Mouse (Mus musculus) stomach, embryonic 16.5 days (tissue): Measurements from ENCODE around the gene Usp6nl. TPM values are rescaled to one million over a fixed set of nuclear protein-coding genes. Genes with fewer than 3 reads are reported as not detected.
A peak's percentile ranks its signal among the peaks of the same experiment; 100 is the strongest.

Source experiments
- ATAC-seq: fragments of 200-750 bp; cut with Nextera tagmentation; 2 replicates; pipeline ENCODE4 v1.8.0; 2017; ENCODE audit warnings: moderate number of reproducible peaks, moderate TSS enrichment; ENCODE audit not compliant: insufficient read depth, low FRiP score
- H3K27ac ChIP-seq: fragments of 300-500 bp; sonication (generic); 2 replicates; pipeline ENCODE4 v1.5.1; 2014; ENCODE audit warnings: low read length
- H3K27me3 ChIP-seq: fragments of 300-500 bp; sonication (generic); 2 replicates; pipeline ENCODE4 v1.6.1; 2014; ENCODE audit warnings: low read length, control low read depth, mixed read lengths; ENCODE audit not compliant: control insufficient read depth, insufficient read depth
- H3K36me3 ChIP-seq: fragments of 300-500 bp; sonication (generic); 2 replicates; pipeline ENCODE4 v1.6.1; 2014; ENCODE audit warnings: low read length; ENCODE audit not compliant: control insufficient read depth, insufficient read depth
- H3K4me1 ChIP-seq: fragments of 300-500 bp; sonication (generic); 2 replicates; pipeline ENCODE4 v1.6.1; 2014; ENCODE audit warnings: low read length, control low read depth, mixed read lengths; ENCODE audit not compliant: control insufficient read depth, insufficient read depth
- H3K4me2 ChIP-seq: fragments of 300-500 bp; sonication (generic); 2 replicates; pipeline ENCODE4 v1.6.1; 2014; ENCODE audit warnings: low read depth, low read length, mixed read lengths
- H3K4me3 ChIP-seq: fragments of 300-500 bp; sonication (generic); replicated peaks from 2 replicates; pipeline ENCODE4 v1.5.1; 2014; ENCODE audit warnings: mild to moderate bottlenecking, low read length
- H3K9ac ChIP-seq: fragments of 300-500 bp; sonication (generic); 2 replicates; pipeline ENCODE4 v1.6.1; 2014; ENCODE audit warnings: low read length
- H3K9me3 ChIP-seq: fragments of 300-500 bp; sonication (generic); replicated peaks from 2 replicates; pipeline ENCODE4 v1.6.1; 2016; ENCODE audit warnings: low read length, control low read depth; ENCODE audit not compliant: control insufficient read depth
- WGBS: fragments of 180-500 bp; shearing (Covaris S2); extraction: QIAGEN DNeasy Blood & Tissue Kit; methylation state at CpG from one replicate; pipeline ENCODE4 v1.1.7; 2014; 5-methylcytosine and 5-hydroxymethylcytosine counted together
- polyA plus RNA-seq: library from polyadenylated mRNA; unstranded; fragments of >200 nt; fragmentation: Nextera tagmentation; extraction: Ambion mirVana; gene quantifications from 2 replicates; pipeline ENCODE4 v1.2.1, GENCODE M21; 2015

Gene Usp6nl
- polyA plus RNA-seq, 1 experiment from 2014 or later: 9.4 TPM

DNA sequence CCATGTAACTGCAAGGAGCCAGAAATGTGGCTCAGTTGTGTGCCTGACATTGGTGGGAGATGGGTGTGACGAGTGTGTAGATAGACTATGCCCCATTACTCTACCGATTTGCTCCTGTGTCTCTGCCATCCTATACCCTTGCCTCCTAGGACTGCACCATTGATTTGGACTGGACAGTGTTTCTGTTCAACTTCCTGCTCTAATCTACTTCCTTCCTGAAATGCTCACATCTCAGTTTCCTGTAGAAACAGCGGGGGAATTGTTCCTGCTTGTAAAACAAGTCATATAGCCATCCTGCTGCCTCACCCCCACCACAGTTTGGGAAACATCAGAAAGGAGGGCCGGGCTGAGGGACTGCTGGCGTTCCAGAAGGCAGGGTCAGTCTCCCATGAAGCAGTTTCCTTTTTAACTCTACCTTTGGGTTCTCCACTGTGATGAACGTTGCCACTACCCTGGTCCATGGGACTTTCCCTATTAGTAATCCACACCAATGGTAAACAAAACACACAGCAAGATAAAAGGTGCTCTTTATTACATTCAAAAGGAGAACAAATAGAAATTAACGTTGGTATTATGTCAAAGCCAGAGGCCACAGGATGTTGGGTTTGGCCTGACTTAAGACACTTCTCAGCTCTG, 27.4 kb upstream of the Usp6nl start:
- no peak overlapping the region for H3K4me2 ChIP-seq
- H3K4me3 ChIP-seq: no peak overlapping the region
- 60% methylated on average over 7 of the region's 7 CpGs for WGBS
- no peaks in the 10 kb centered on the region for H3K27me3 ChIP-seq
- ATAC-seq: no peak
- no peaks in the 10 kb centered on the region for H3K9me3 ChIP-seq
- H3K4me1 ChIP-seq: 0 out of 2 replicates have a peak, but pooled peaks cover 6% of the 10 kb centered on the region
- no peaks in the 10 kb centered on the region for H3K36me3 ChIP-seq
- H3K27ac ChIP-seq: peak overlapping the region; percentile 33
- H3K9ac ChIP-seq: no peak overlapping the region

DNA sequence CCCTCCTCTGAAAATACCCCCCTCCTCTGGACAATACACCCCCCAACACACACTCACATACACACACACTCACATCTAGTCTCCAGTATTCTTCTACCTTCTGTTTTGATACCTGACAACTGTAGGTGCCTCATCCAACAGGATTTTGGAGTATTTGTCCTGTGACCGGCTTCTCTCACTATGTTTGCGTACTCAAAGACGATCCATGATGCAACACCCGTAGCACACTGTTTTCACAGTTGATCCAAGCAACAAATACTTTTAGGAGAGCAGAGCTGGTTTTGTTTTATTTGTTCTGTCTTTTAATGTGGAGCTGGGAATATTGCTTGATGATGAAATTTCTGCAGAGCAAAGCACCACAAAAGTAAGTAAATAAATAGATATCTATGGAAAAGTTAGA, 17.7 kb upstream of the Usp6nl start:
- Histone ChIP-seq H3K9ac (no peak overlapping the region), H3K27ac (no peak overlapping the region), H3K4me1 (0 out of 2 replicates have a peak, but pooled peaks cover 3% of the 10 kb centered on the region), H3K4me3 (no peak overlapping the region), H3K27me3 (no peaks in the 10 kb centered on the region), H3K36me3 (no peaks in the 10 kb centered on the region), H3K9me3 (no peaks in the 10 kb centered on the region), H3K4me2 (no peak overlapping the region)
- ATAC-seq: no peak
- 77% methylated on average over 4 of the region's 4 CpGs for WGBS

DNA sequence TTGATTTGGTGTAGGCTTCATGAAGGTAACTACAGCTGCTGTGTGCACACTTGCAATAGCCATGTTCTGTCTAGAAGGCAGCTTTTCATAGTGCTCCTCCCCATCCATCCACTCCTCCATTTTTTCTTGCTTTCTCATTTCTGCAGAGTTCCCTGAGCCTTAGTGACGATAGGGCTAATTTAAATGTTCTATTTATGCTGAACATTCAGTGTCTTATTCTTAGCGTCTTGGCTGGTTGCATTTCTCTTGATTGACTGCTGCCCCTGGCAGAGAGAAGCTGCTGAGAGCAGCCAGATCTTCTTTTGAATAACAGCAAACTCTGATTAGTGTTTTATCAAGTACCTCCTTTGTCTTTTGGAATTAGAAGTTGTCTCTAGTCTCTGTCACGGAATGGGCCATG, 15.6 kb upstream of the Usp6nl start:
- no peak overlapping the region for H3K27ac ChIP-seq
- 84% methylated on average over 3 of the region's 3 CpGs for WGBS
- H3K9ac ChIP-seq: no peak overlapping the region
- no peak for ATAC-seq
- no peaks in the 10 kb centered on the region for H3K27me3 ChIP-seq
- H3K4me3 ChIP-seq: no peak overlapping the region
- H3K4me2 ChIP-seq: no peak overlapping the region
- no peaks in the 10 kb centered on the region for H3K36me3 ChIP-seq
- no peaks in the 10 kb centered on the region for H3K9me3 ChIP-seq
- H3K4me1 ChIP-seq: 0 out of 2 replicates have a peak, but pooled peaks cover 3% of the 10 kb centered on the region

DNA sequence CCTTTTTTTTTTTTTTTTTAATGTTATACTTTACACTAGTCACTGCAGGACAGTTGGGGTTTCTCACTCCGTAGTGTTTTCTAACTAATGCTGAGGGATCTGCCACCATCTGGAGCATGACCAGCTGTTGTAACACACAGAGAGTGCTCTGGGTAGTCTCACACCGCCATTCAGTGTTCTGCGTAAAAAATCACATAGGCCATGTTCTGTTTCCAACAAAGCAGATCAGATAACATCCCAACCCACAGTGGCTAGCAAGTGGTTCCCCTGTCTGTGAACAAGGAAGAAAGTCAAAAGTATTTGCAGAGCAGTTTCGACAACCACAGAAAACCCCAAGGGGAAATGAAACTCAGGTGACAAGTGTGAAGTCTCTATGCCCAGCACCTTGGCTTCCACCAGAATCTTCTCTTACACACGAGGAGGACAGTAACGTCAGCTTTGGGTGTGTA, 13.1 kb upstream of the Usp6nl start:
- Histone ChIP-seq H3K4me2 (no peak overlapping the region), H3K9ac (no peak overlapping the region), H3K36me3 (no peaks in the 10 kb centered on the region), H3K4me1 (0 out of 2 replicates have a peak, but pooled peaks cover 3% of the 10 kb centered on the region), H3K4me3 (no peak overlapping the region), H3K9me3 (no peaks in the 10 kb centered on the region), H3K27me3 (no peaks in the 10 kb centered on the region), H3K27ac (no peak overlapping the region)
- 47% methylated on average over 6 of the region's 6 CpGs for whole genome bisulfite sequencing
- peak; percentile 47; the same call in 1 of the 2 replicates for ATAC-seq

DNA sequence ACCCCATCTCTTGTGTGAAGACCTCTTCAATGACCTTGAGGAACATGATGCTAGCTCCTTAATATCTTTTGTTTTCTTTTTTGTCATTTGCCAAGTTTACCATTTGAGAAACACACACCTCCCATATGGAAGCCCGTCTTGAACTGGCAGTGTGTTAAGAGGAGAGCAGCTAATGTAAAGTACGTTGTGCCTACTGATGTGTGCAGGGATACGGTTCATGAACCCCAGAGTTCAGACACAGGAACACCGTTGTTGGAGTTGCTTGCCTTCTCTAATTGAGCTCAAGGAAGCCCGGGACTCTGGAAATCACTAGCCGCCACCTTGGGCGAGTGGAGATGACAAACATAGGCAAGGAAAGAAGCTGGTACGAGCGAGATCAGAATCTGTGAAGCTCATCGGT, 9.7 kb upstream of the Usp6nl start:
- no peak for ATAC-seq
- no peak overlapping the region for H3K4me2 ChIP-seq
- H3K27ac ChIP-seq: no peak overlapping the region

DNA sequence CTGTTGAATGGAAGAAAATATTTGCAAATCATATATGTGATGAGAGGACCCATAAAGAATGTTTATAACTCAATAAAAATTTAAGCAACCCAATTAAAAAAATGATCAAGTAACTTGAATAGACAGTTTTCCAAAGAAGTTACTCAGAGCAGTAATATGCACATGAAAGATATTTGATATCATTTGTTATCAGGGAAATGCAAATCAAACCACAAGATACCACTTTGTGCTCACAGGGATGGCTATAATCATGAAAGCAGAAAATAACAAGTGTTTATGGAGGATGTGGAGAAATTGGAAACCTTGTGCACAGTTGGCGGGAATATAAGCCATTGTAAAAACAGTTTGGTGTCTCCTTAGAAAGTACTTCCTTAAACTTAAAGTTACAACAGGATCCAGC, 8.7 kb upstream of the Usp6nl start:
- ATAC-seq: no peak
- Histone ChIP-seq H3K4me1 (0 out of 2 replicates have a peak, but pooled peaks cover 3% of the 10 kb centered on the region), H3K4me2 (no peak overlapping the region), H3K27me3 (no peaks in the 10 kb centered on the region), H3K9ac (no peak overlapping the region), H3K9me3 (no peaks in the 10 kb centered on the region), H3K36me3 (no peaks in the 10 kb centered on the region), H3K27ac (no peak overlapping the region), H3K4me3 (no peak overlapping the region)
- WGBS: 92% methylated on average over 1 of the region's 1 CpGs

More for the DNA sequence above, 9.7 kb upstream of the Usp6nl start:
- Histone ChIP-seq H3K4me3 (no peak overlapping the region), H3K9ac (no peak overlapping the region), H3K36me3 (no peaks in the 10 kb centered on the region), H3K27me3 (no peaks in the 10 kb centered on the region), H3K4me1 (0 out of 2 replicates have a peak, but pooled peaks cover 3% of the 10 kb centered on the region), H3K9me3 (no peaks in the 10 kb centered on the region)
- 83% methylated on average over 10 of the region's 10 CpGs for WGBS

DNA sequence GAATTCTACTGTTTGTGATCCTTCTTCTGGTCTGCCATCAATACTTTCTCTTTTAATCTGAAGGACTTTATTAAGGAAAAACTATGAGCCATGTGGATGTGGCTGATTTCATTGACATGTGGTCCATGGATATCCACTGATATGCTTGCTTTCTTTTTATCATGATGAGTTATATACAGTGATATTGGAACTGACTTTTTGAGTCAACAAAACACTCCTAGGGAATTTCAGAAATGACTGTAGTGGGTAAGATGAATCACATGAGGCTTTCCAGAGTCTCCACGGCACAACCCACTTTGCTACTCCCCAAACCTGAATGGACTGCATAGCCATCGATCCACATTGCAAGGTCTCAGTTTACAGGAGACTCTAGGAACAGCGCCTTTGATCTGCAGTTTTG, 2.3 kb upstream of the Usp6nl start:
- Histone ChIP-seq H3K27me3 (no peaks in the 10 kb centered on the region), H3K4me3 (no peak overlapping the region), H3K4me1 (peaks cover 18% of the 10 kb centered on the region), H3K9ac (no peak overlapping the region), H3K4me2 (no peak overlapping the region), H3K9me3 (no peaks in the 10 kb centered on the region), H3K36me3 (no peaks in the 10 kb centered on the region), H3K27ac (no peak overlapping the region)
- 54% methylated on average over 3 of the region's 3 CpGs for WGBS
- no peak for ATAC-seq

DNA sequence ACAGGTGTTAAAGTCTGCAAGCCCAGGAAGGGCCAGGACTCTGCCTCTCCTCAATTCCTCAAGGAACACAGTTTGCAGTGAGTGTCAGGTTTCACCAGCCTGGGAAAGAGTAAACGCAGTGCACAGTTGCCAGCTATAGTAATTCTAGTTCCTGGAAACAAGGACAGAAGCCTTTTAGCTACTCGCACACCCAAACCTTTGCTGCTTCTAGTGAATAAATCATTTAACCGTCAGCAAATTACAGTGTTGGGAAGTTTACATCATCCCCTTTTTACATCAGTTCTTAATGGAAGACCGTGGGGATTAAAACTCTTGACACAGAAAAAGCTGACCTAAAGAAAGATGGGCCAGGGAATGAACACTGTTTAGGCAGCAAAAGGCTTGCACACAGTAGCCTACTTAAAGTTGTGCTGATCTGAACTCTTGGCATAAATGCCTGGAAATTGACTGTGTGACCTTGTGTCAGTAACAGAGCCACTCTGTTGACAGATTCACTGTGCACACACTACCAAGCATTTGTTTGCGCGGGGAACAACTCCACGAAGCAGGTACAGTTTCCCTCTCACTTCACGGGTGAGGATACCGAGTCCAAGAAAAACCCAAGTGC, 595 bp upstream of the Usp6nl start:
- peak overlapping the region; percentile 99 for H3K27ac ChIP-seq
- no peaks in the 10 kb centered on the region for H3K27me3 ChIP-seq
- peak; percentile 38; the same call in 1 of the 2 replicates for ATAC-seq
- H3K36me3 ChIP-seq: no peaks in the 10 kb centered on the region
- 5% methylated on average over 9 of the region's 9 CpGs for WGBS
- peak overlapping the region; percentile 51 for H3K4me2 ChIP-seq
- H3K4me3 ChIP-seq: peak overlapping the region; percentile 89
- H3K9ac ChIP-seq: peak overlapping the region; percentile 92
- peaks cover 18% of the 10 kb centered on the region for H3K4me1 ChIP-seq
- H3K9me3 ChIP-seq: no peaks in the 10 kb centered on the region

DNA sequence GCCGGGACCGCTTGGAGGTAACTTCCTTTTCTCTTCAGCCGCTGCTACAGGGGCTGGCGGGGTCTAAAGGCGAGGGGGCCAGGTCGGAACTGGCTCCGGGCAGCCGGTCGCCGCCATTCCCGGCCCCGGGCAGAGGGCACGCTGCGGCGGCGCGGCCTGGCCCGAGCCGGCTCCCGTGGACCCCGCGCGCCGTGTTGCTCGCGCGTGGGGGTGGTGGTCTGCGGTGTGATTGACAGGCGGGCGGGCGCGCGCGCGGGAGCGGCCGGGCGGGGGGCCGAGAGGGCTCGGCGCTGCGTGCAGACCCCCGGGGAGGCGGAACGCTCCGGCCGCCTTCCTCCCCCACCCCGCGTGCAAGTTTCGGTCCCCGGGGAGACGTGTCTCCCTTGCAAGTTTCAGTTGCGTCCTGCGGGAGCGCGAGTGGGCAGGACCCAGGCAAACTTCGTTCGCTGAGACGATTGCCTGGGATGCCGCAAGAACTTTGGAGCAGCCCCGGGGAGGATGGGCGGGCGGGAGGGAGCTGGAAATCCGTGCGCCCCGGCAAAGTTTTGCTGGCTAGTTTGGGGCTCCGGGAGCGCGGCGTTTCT, 563 bp downstream of the Usp6nl start:
- Histone ChIP-seq H3K36me3 (no peaks in the 10 kb centered on the region), H3K4me3 (peak overlapping the region; percentile 89), H3K27ac (peak overlapping the region; percentile 99), H3K9ac (peak overlapping the region; percentile 92), H3K4me2 (peak overlapping the region; percentile 51), H3K9me3 (no peaks in the 10 kb centered on the region), H3K27me3 (no peaks in the 10 kb centered on the region), H3K4me1 (peaks cover 18% of the 10 kb centered on the region)
- WGBS: under 1% methylated on average over 65 of the region's 70 CpGs
- peak; percentile 67 for ATAC-seq
